Mouse (Mus musculus) layer of hippocampus, postnatal 36 days (tissue): ENCODE measurements around the gene Krtap5-2. TPM values are rescaled to one million over a fixed set of nuclear protein-coding genes. Genes with fewer than 3 reads are reported as not detected.
"Not testable (repeated sequence)": the region's sequence is repeated elsewhere in the genome, so short reads cannot be mapped to it uniquely, and the experiment has no call there.

Experiments used
- DNase-seq, 2 experiments: peaks; one replicate each; pipeline ENCODE4 v3.0.0; 2022
- total RNA-seq, 2 experiments: library from RNA; stranded (reverse); gene quantifications; 2 replicates each; pipeline ENCODE4 v1.2.3; 2021

Krtap5-2 gene
- total RNA-seq, result not detected

GRCm38 (mm10) chr7:142175905-142176304 is at the start of gene Krtap5-2:
Gene Krtap5-2, minus strand, starts transcription at chr7:142176005.
- DNase-seq, result not testable (repeated sequence)

- no peak for DNase-seq
Measured at GRCm38 (mm10) chr7:142224518-142224917, 48.7 kb upstream of the Krtap5-2 start.

- DNase-seq, result not testable (repeated sequence)
Measured at GRCm38 (mm10) chr7:142212136-142212535, 36.3 kb upstream of the Krtap5-2 start.

GRCm38 (mm10) chr7:142211559-142211958 is 35.8 kb upstream of the Krtap5-2 start, which contains the start of gene Gm7579:
Gene Gm7579, plus strand, starts transcription at chr7:142211859.
- DNase-seq, result no peak

GRCm38 (mm10) chr7:142206891-142207290 is 31.1 kb upstream of the Krtap5-2 start:
- not testable (repeated sequence) for DNase-seq

GRCm38 (mm10) chr7:142205488-142205887 is 29.7 kb upstream of the Krtap5-2 start:
- DNase-seq, result no peak

- DNase-seq, result no peak
Measured at GRCm38 (mm10) chr7:142201064-142201463, 25.3 kb upstream of the Krtap5-2 start, which contains the start of gene Krtap5-3. Gene Krtap5-3, plus strand, starts transcription at chr7:142201364.

- no peak for DNase-seq
Measured at GRCm38 (mm10) chr7:142198748-142199147, 22.9 kb upstream of the Krtap5-2 start.

- DNase-seq, result no peak
Measured at GRCm38 (mm10) chr7:142190289-142190688, 14.5 kb upstream of the Krtap5-2 start, which contains the start of gene Gm10153. Gene Gm10153, minus strand, starts transcription at chr7:142190389.

- DNase-seq, result no peak
Measured at GRCm38 (mm10) chr7:142188156-142188555, 12.4 kb upstream of the Krtap5-2 start.

- DNase-seq, result no peak
Measured at GRCm38 (mm10) chr7:142181021-142181420, 5.2 kb upstream of the Krtap5-2 start.

- peak in 1 of 2 experiments; percentile 9 for DNase-seq
Measured at GRCm38 (mm10) chr7:142178685-142179084, 2.9 kb upstream of the Krtap5-2 start.

GRCm38 (mm10) chr7:142169836-142170235 is 6.0 kb downstream of the Krtap5-2 start:
- no peak for DNase-seq

GRCm38 (mm10) chr7:142165639-142166038 is 10.2 kb downstream of the Krtap5-2 start, which contains the start of gene Gm4553:
Gene Gm4553, minus strand, starts transcription at chr7:142165739.
- DNase-seq, result not testable (repeated sequence)

- no peak for DNase-seq
Measured at GRCm38 (mm10) chr7:142159366-142159765, 16.4 kb downstream of the Krtap5-2 start.

GRCm38 (mm10) chr7:142157013-142157412 is 18.8 kb downstream of the Krtap5-2 start, which contains the start of gene Gm29735:
Gene Gm29735, minus strand, starts transcription at chr7:142157113.
- not testable (repeated sequence) for DNase-seq

- DNase-seq, result no peak
Measured at GRCm38 (mm10) chr7:142155308-142155707, 20.5 kb downstream of the Krtap5-2 start.

- DNase-seq, result no peak
Measured at GRCm38 (mm10) chr7:142152191-142152590, 23.6 kb downstream of the Krtap5-2 start.

GRCm38 (mm10) chr7:142148633-142149032 is 27.2 kb downstream of the Krtap5-2 start:
- no peak for DNase-seq

- DNase-seq, result peak in 1 of 2 experiments; percentile 19
Measured at GRCm38 (mm10) chr7:142146033-142146432, 29.8 kb downstream of the Krtap5-2 start.

- DNase-seq, result no peak
Measured at GRCm38 (mm10) chr7:142145413-142145940, 30.3 kb downstream of the Krtap5-2 start.

- no peak for DNase-seq
Measured at GRCm38 (mm10) chr7:142144507-142144906, 31.3 kb downstream of the Krtap5-2 start, which contains the start of gene Gm45337. Gene Gm45337, minus strand, starts transcription at chr7:142144607.

GRCm38 (mm10) chr7:142143506-142144010 is 32.2 kb downstream of the Krtap5-2 start:
- not testable (repeated sequence) for DNase-seq

GRCm38 (mm10) chr7:142140696-142141095 is 35.1 kb downstream of the Krtap5-2 start:
- no peak for DNase-seq
